Mouse (Mus musculus): ENCODE measurements around the gene Tmem262. TPM values are rescaled to one million over a fixed set of nuclear protein-coding genes. Genes with fewer than 3 reads are reported as not detected.

Gene Tmem262
- polyA plus RNA-seq, 1 experiment, result 0.13 TPM

- no peaks in the 10 kb centered on the region for H3K27me3 ChIP-seq (ENCODE audit: control insufficient read depth, insufficient read depth, insufficient read length)
- H3K79me2 ChIP-seq (ENCODE audit: control insufficient read depth, insufficient read depth), result peaks cover 34% of the 10 kb centered on the region
- no peak overlapping the region for H3K4me2 ChIP-seq (ENCODE audit: low read depth)
- H3ac ChIP-seq (ENCODE audit: control insufficient read depth, insufficient read length), result no peak overlapping the region
- TF ChIP-seq USF1 (IDR thresholded peaks at IDR 0.05; ENCODE audit: low read depth) (no peak), E2F4 (IDR thresholded peaks at IDR 0.05; ENCODE audit: insufficient read depth) (no peak), CEBPB (IDR thresholded peaks at IDR 0.05; ENCODE audit: insufficient read depth, poor library complexity, severe bottlenecking) (no peak), REST (IDR thresholded peaks at IDR 0.05; ENCODE audit: insufficient read depth, insufficient read length) (no peak), POLR2AphosphoS2 (IDR thresholded peaks at IDR 0.05; ENCODE audit: insufficient read length, low read depth) (peak; percentile 50), MYOD1 (IDR thresholded peaks at IDR 0.05; ENCODE audit: control insufficient read depth in 1 of 3, insufficient read length in 2 of 3, low read depth in 2 of 3) (no peak), SRF (IDR thresholded peaks at IDR 0.05; ENCODE audit: control insufficient read depth, insufficient read length, low read depth) (no peak), MAX (IDR thresholded peaks at IDR 0.05; ENCODE audit: low read depth) (no peak)
- peak overlapping the region; percentile 51 for H3K4me3 ChIP-seq
- H3K36me3 ChIP-seq (ENCODE audit: control insufficient read depth, insufficient read depth), result peaks cover 7% of the 10 kb centered on the region
Measured at GRCm38 (mm10) chr19:6063081-6063480, 16.8 kb upstream of the Tmem262 start.

DNA sequence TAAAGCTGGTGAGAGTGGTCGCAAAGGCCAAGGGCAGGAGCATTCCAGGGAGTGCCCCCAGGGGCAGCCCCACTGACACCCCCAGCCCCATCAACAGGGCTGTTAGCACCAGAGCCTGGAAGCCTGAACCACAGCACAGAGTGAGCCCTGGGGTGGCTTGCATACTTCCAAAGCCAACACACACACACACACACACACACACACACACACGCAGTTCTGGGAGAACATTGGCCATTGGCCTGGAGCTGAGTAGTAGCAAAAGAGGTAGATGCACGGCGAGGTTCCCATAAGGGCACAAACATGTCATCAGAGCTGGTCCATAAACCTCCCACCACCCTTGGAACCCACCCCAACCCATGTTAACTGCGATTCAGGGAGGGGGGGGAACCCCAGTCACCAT is 13.3 kb upstream of the Tmem262 start:
- Histone ChIP-seq H3K4me3 (peak overlapping the region; percentile 41), H3K36me3 (ENCODE audit: control insufficient read depth, insufficient read depth) (no peaks in the 10 kb centered on the region), H3ac (ENCODE audit: control insufficient read depth, insufficient read length) (peak overlapping the region; percentile 17), H3K27me3 (ENCODE audit: control insufficient read depth, insufficient read depth, insufficient read length) (no peaks in the 10 kb centered on the region), H3K79me2 (ENCODE audit: control insufficient read depth, insufficient read depth) (peaks cover 23% of the 10 kb centered on the region), H3K4me2 (ENCODE audit: low read depth) (peak overlapping the region; percentile 99)
- no peak for TF ChIP-seq SRF (IDR thresholded peaks at IDR 0.05; ENCODE audit: control insufficient read depth, insufficient read length, low read depth)
- no peak for TF ChIP-seq TCF12 (IDR thresholded peaks at IDR 0.05; ENCODE audit: insufficient read depth, poor library complexity, severe bottlenecking)
- no peak for TF ChIP-seq CEBPB (IDR thresholded peaks at IDR 0.05; ENCODE audit: insufficient read depth, poor library complexity, severe bottlenecking)
- no peak for TF ChIP-seq POLR2A (IDR thresholded peaks at IDR 0.05; ENCODE audit: insufficient read length, low read depth)
- no peak for TF ChIP-seq POLR2AphosphoS2 (IDR thresholded peaks at IDR 0.05; ENCODE audit: insufficient read length, low read depth)
- no peak for TF ChIP-seq MAX (IDR thresholded peaks at IDR 0.05; ENCODE audit: low read depth)
- no peak for TF ChIP-seq TCF3 (IDR thresholded peaks at IDR 0.05; ENCODE audit: insufficient read length, low read depth)
- no peak for TF ChIP-seq USF1 (IDR thresholded peaks at IDR 0.05; ENCODE audit: low read depth)
- no peak for TF ChIP-seq REST (IDR thresholded peaks at IDR 0.05; ENCODE audit: insufficient read depth, insufficient read length)
- TF ChIP-seq MYOD1 (IDR thresholded peaks at IDR 0.05; ENCODE audit: control insufficient read depth in 1 of 3, insufficient read length in 2 of 3, low read depth in 2 of 3), result no peak
- no peak for TF ChIP-seq E2F4 (IDR thresholded peaks at IDR 0.05; ENCODE audit: insufficient read depth)
- TF ChIP-seq MYOG (IDR thresholded peaks at IDR 0.05; ENCODE audit: control insufficient read depth in 1 of 3, insufficient read depth in 1 of 3, insufficient read length in 2 of 3, low read depth in 2 of 3), result no peak

- Histone ChIP-seq H3K27me3 (ENCODE audit: control insufficient read depth, insufficient read depth, insufficient read length) (no peaks in the 10 kb centered on the region), H3ac (ENCODE audit: control insufficient read depth, insufficient read length) (peak overlapping the region; percentile 17), H3K36me3 (ENCODE audit: control insufficient read depth, insufficient read depth) (no peaks in the 10 kb centered on the region), H3K79me2 (ENCODE audit: control insufficient read depth, insufficient read depth) (peaks cover 18% of the 10 kb centered on the region), H3K4me3 (peak overlapping the region; percentile 41), H3K4me2 (ENCODE audit: low read depth) (peak overlapping the region; percentile 99)
- TF ChIP-seq USF1 (IDR thresholded peaks at IDR 0.05; ENCODE audit: low read depth) (no peak), POLR2AphosphoS2 (IDR thresholded peaks at IDR 0.05; ENCODE audit: insufficient read length, low read depth) (peak; percentile 83)
Measured at GRCm38 (mm10) chr19:6067011-6067723, 12.7 kb upstream of the Tmem262 start.

GRCm38 (mm10) chr19:6067724-6068415 is 12.0 kb upstream of the Tmem262 start, which contains the start of gene Tm7sf2:
Tm7sf2 (minus strand) TSS chr19:6068373.
- Histone ChIP-seq H3K4me3 (peak within 1 kb of the TSS; percentile 41), H3K36me3 (ENCODE audit: control insufficient read depth, insufficient read depth) (no peaks in the 10 kb centered on the region), H3ac (ENCODE audit: control insufficient read depth, insufficient read length) (peak within 1 kb of the TSS; percentile 17), H3K27me3 (ENCODE audit: control insufficient read depth, insufficient read depth, insufficient read length) (no peaks in the 10 kb centered on the region), H3K4me2 (ENCODE audit: low read depth) (peak within 1 kb of the TSS; percentile 99), H3K79me2 (ENCODE audit: control insufficient read depth, insufficient read depth) (peaks cover 11% of the 10 kb centered on the region)
- TF ChIP-seq TCF3 (IDR thresholded peaks at IDR 0.05; ENCODE audit: insufficient read length, low read depth) (no peak), TCF12 (IDR thresholded peaks at IDR 0.05; ENCODE audit: insufficient read depth, poor library complexity, severe bottlenecking) (no peak), POLR2A (IDR thresholded peaks at IDR 0.05; ENCODE audit: insufficient read length, low read depth) (no peak), E2F4 (IDR thresholded peaks at IDR 0.05; ENCODE audit: insufficient read depth) (peak; percentile 75), POLR2AphosphoS2 (IDR thresholded peaks at IDR 0.05; ENCODE audit: insufficient read length, low read depth) (peak; percentile 16), MYOD1 (IDR thresholded peaks at IDR 0.05; ENCODE audit: control insufficient read depth in 1 of 3, insufficient read length in 2 of 3, low read depth in 2 of 3) (peak in 1 of 3 experiments; percentile 43), CEBPB (IDR thresholded peaks at IDR 0.05; ENCODE audit: insufficient read depth, poor library complexity, severe bottlenecking) (no peak), REST (IDR thresholded peaks at IDR 0.05; ENCODE audit: insufficient read depth, insufficient read length) (no peak), SRF (IDR thresholded peaks at IDR 0.05; ENCODE audit: control insufficient read depth, insufficient read length, low read depth) (no peak), USF1 (IDR thresholded peaks at IDR 0.05; ENCODE audit: low read depth) (no peak), MAX (IDR thresholded peaks at IDR 0.05; ENCODE audit: low read depth) (no peak), MYOG (IDR thresholded peaks at IDR 0.05; ENCODE audit: control insufficient read depth in 1 of 3, insufficient read depth in 1 of 3, insufficient read length in 2 of 3, low read depth in 2 of 3) (peak in 2 of 3 experiments; percentile 38 to 42)

Measured in myocyte (in vitro differentiated cells).